Mouse (Mus musculus) embryonic facial prominence, embryonic 14.5 days (tissue): ENCODE measurements around the gene Eme1. TPM values are rescaled to one million over a fixed set of nuclear protein-coding genes. Genes with fewer than 3 reads are reported as not detected.

ENCODE experiments used
- ATAC-seq: fragments of 200-750 bp; cut with Nextera tagmentation; 2 replicates; pipeline ENCODE4 v1.8.0; 2017; ENCODE audit warnings: low read depth, moderate number of reproducible peaks, moderate TSS enrichment
- DNase-seq: peaks from one replicate; pipeline ENCODE4 v3.0.0-alpha.2; 2015; ENCODE audit warnings: low spot score
- H3K27ac ChIP-seq: fragments of 300-500 bp; sonication (generic); replicated peaks from 2 replicates; pipeline ENCODE4 v1.5.1; 2014; ENCODE audit warnings: low read depth, mild to moderate bottlenecking, low read length, moderate library complexity
- H3K27me3 ChIP-seq: fragments of 300-500 bp; sonication (generic); replicated peaks from 2 replicates; pipeline ENCODE4 v1.6.1; 2014; ENCODE audit warnings: low read length; ENCODE audit not compliant: control insufficient read depth, insufficient read depth
- H3K36me3 ChIP-seq: fragments of 300-500 bp; sonication (generic); 2 replicates; pipeline ENCODE4 v1.6.1; 2014; ENCODE audit warnings: low read length, mixed read lengths; ENCODE audit not compliant: control insufficient read depth, insufficient read depth
- H3K4me1 ChIP-seq: fragments of 300-500 bp; sonication (generic); 2 replicates; pipeline ENCODE4 v1.6.1; 2014; ENCODE audit warnings: antibody characterized with exemption, low read length; ENCODE audit not compliant: control insufficient read depth, insufficient read depth
- H3K4me2 ChIP-seq: fragments of 300-500 bp; sonication (generic); 2 replicates; pipeline ENCODE4 v1.6.1; 2014; ENCODE audit warnings: low read depth, mild to moderate bottlenecking, low read length, moderate library complexity, mixed read lengths
- H3K4me3 ChIP-seq: fragments of 300-500 bp; sonication (generic); 2 replicates; pipeline ENCODE4 v1.5.1; 2014; ENCODE audit warnings: low read depth, mild to moderate bottlenecking, low read length
- H3K9ac ChIP-seq: fragments of 300-500 bp; sonication (generic); 2 replicates; pipeline ENCODE4 v1.6.1; 2014; ENCODE audit warnings: low read depth, mild to moderate bottlenecking, low read length, moderate library complexity, mixed read lengths
- H3K9me3 ChIP-seq: fragments of 300-500 bp; sonication (generic); 2 replicates; pipeline ENCODE4 v1.6.1; 2016; ENCODE audit warnings: low read length; ENCODE audit not compliant: control insufficient read depth
- WGBS: fragments of 180-500 bp; shearing (Covaris S2); extraction: QIAGEN DNeasy Blood & Tissue Kit; methylation state at CpG from one replicate; pipeline ENCODE4 v1.1.7; 2014; 5-methylcytosine and 5-hydroxymethylcytosine counted together
- polyA plus RNA-seq: library from polyadenylated mRNA; unstranded; fragments of >200 nt; fragmentation: Nextera tagmentation; extraction: Ambion mirVana; gene quantifications from 2 replicates; pipeline ENCODE4 v1.2.1, GENCODE M21; 2014

Eme1 gene
- polyA plus RNA-seq, 1 experiment from 2014 or later, result 12.6 TPM

DNA sequence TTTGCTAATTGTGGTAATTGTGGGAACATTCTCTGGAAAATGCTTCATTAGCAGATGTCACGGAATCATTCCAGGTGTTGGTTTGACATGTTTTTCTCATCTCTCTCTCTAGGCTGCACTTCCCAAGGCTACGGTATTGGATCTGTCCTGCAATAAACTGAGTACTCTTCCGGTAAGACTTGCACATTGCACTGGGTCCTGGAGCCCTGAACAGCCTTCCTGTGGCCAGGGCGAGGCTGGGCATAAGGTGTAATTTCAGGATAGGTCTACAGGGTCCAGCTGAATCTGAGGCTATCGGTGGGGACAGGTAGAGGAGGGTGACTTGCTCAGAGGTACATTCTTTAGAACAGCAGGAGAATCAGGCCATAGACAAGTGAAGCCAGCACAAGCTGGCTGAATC, 21.8 kb downstream of the Eme1 start:
- whole genome bisulfite sequencing, result 95% methylated on average over 5 of the region's 5 CpGs
- no peak overlapping the region for H3K4me3 ChIP-seq
- no peak overlapping the region for H3K27ac ChIP-seq
- peaks cover 50% of the 10 kb centered on the region for H3K36me3 ChIP-seq
- H3K4me2 ChIP-seq, result no peak overlapping the region
- no peaks in the 10 kb centered on the region for H3K27me3 ChIP-seq
- ATAC-seq, result no peak
- peaks cover 8% of the 10 kb centered on the region; the same call in 1 of the 2 replicates for H3K4me1 ChIP-seq
- H3K9ac ChIP-seq, result no peak overlapping the region
- H3K9me3 ChIP-seq, result no peaks in the 10 kb centered on the region
- DNase-seq, result no peak

GRCm38 (mm10) chr11:94630199-94631011, 23.4 kb downstream of the Eme1 start:
- H3K4me3 ChIP-seq, result peak overlapping the region; percentile 74
- peaks cover 35% of the 10 kb centered on the region for H3K36me3 ChIP-seq
- H3K4me1 ChIP-seq, result peaks cover 8% of the 10 kb centered on the region; the same call in 1 of the 2 replicates
- no peaks in the 10 kb centered on the region for H3K27me3 ChIP-seq
- peak overlapping the region; percentile 76 for H3K27ac ChIP-seq
- 12% methylated on average over 26 of the region's 26 CpGs for WGBS
- ATAC-seq (0 out of 2 replicates have a peak, but pooled peaks have one; percentile 5), DNase-seq (peak; percentile 54)
- peak overlapping the region; percentile 79 for H3K4me2 ChIP-seq
- peak overlapping the region; percentile 87 for H3K9ac ChIP-seq
- H3K9me3 ChIP-seq, result no peaks in the 10 kb centered on the region

DNA sequence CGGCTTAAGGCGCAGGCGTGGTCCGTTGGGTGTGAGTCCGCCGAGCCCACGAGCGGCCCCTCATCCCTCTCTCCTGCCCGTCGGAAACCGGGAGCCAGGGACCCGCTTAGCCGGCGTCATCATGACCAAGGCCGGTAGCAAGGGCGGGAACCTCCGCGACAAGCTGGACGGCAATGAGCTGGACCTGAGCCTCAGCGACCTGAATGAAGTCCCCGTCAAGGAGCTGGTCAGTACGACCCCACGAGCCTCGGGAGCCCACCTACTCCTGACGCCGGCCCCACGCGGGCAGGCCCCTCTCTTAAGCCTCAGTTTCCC, 23.9 kb downstream of the Eme1 start:
- ATAC-seq, result 0 out of 2 replicates have a peak, but pooled peaks have one; percentile 30
- Histone ChIP-seq H3K4me3 (peak overlapping the region; percentile 74), H3K4me1 (peaks cover 8% of the 10 kb centered on the region; the same call in 1 of the 2 replicates), H3K4me2 (peak overlapping the region; percentile 79), H3K9me3 (no peaks in the 10 kb centered on the region), H3K9ac (peak overlapping the region; percentile 87), H3K36me3 (peaks cover 29% of the 10 kb centered on the region), H3K27me3 (no peaks in the 10 kb centered on the region), H3K27ac (peak overlapping the region; percentile 76)
- 0% methylated on average over 20 of the region's 28 CpGs for WGBS
- DNase-seq, result no peak

DNA sequence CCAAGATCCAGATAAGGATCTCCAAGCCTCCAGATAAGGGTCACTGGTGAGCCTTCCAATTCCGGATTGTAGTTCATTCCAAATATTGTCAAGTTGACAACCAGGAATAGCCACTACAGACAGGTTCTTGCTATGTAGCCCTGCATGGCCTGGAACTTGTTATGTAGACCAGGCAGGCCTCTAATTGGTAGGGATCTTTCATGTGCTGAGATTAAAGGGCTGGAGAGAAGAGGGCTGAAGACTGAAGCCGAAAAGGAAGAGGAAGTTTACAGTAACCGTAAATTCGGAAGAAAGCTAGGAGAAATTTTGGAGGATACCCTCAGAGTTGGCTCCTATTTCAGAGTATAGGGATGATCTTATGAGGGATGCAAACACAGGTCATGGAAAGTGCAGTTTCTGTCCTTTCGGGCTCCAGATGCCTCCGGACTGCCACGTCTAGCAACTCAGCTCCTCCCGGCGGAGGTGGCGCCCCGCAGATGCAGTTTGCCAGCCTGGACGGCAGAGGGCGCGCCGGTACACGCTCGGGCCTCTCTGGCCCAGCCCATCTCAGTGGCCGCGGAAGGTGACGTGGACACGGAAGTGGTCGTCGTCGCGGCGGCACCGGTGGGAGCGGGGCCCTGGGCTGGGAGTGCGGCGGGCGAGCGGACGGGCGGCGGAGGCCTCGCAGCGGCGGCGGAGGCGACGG, 24.4 kb downstream of the Eme1 start, which contains the start of gene Lrrc59:
Gene Lrrc59, plus strand, starts transcription at position 569 of the 685 bp plus-strand sequence.
- peaks cover 8% of the 10 kb centered on the region; the same call in 1 of the 2 replicates for H3K4me1 ChIP-seq
- ATAC-seq, result peak; percentile 94
- WGBS, result 8% methylated on average over 22 of the region's 41 CpGs

GRCm38 (mm10) chr11:94622162-94622561, 31.6 kb downstream of the Eme1 start:
- H3K27me3 ChIP-seq, result no peaks in the 10 kb centered on the region

More for the DNA sequence above, 24.4 kb downstream of the Eme1 start, which contains the start of gene Lrrc59:
- peak; percentile 92 for DNase-seq
- H3K4me2 ChIP-seq, result peak within 1 kb of the TSS; percentile 79
- no peaks in the 10 kb centered on the region for H3K9me3 ChIP-seq
- peak within 1 kb of the TSS; percentile 76 for H3K27ac ChIP-seq
- H3K9ac ChIP-seq, result peak within 1 kb of the TSS; percentile 87
- no peaks in the 10 kb centered on the region for H3K27me3 ChIP-seq
- peaks cover 24% of the 10 kb centered on the region for H3K36me3 ChIP-seq
- H3K4me3 ChIP-seq, result peak within 1 kb of the TSS; percentile 74

GRCm38 (mm10) chr11:94621458-94621852, 32.3 kb downstream of the Eme1 start:
- no peaks in the 10 kb centered on the region for H3K27me3 ChIP-seq
- ATAC-seq (no peak), DNase-seq (no peak)

More at GRCm38 (mm10) chr11:94622162-94622561, 31.6 kb downstream of the Eme1 start:
- no peaks in the 10 kb centered on the region for H3K36me3 ChIP-seq
- no peaks in the 10 kb centered on the region for H3K4me1 ChIP-seq
- H3K9ac ChIP-seq, result no peak overlapping the region
- no peak overlapping the region for H3K27ac ChIP-seq
- no peak overlapping the region for H3K4me2 ChIP-seq
- WGBS, result 74% methylated on average over 2 of the region's 2 CpGs
- no peak overlapping the region for H3K4me3 ChIP-seq
- ATAC-seq (no peak), DNase-seq (no peak)
- H3K9me3 ChIP-seq, result no peaks in the 10 kb centered on the region

GRCm38 (mm10) chr11:94620766-94621457, 32.9 kb downstream of the Eme1 start:
- Histone ChIP-seq H3K4me1 (no peaks in the 10 kb centered on the region), H3K36me3 (no peaks in the 10 kb centered on the region), H3K4me2 (no peak overlapping the region), H3K4me3 (no peak overlapping the region), H3K9ac (no peak overlapping the region), H3K9me3 (no peaks in the 10 kb centered on the region), H3K27ac (no peak overlapping the region), H3K27me3 (no peaks in the 10 kb centered on the region)
- DNase-seq, result no peak
- ATAC-seq, result no peak
- 63% methylated on average over 6 of the region's 6 CpGs for WGBS

More at GRCm38 (mm10) chr11:94621458-94621852, 32.3 kb downstream of the Eme1 start:
- Histone ChIP-seq H3K4me2 (no peak overlapping the region), H3K4me3 (no peak overlapping the region), H3K36me3 (no peaks in the 10 kb centered on the region), H3K9ac (no peak overlapping the region), H3K27ac (no peak overlapping the region), H3K9me3 (no peaks in the 10 kb centered on the region), H3K4me1 (no peaks in the 10 kb centered on the region)

- Histone ChIP-seq H3K4me3 (no peak overlapping the region), H3K4me2 (no peak overlapping the region), H3K9ac (no peak overlapping the region), H3K4me1 (no peaks in the 10 kb centered on the region), H3K36me3 (no peaks in the 10 kb centered on the region), H3K27ac (no peak overlapping the region), H3K27me3 (no peaks in the 10 kb centered on the region), H3K9me3 (no peaks in the 10 kb centered on the region)
- ATAC-seq, result no peak
- no peak for DNase-seq
- 83% methylated on average over 2 of the region's 2 CpGs for WGBS
Observed at GRCm38 (mm10) chr11:94617646-94618045, 36.1 kb downstream of the Eme1 start.
